Mouse (Mus musculus): ENCODE measurements around the gene Olfr1411.

Olfr1411 gene

DNA sequence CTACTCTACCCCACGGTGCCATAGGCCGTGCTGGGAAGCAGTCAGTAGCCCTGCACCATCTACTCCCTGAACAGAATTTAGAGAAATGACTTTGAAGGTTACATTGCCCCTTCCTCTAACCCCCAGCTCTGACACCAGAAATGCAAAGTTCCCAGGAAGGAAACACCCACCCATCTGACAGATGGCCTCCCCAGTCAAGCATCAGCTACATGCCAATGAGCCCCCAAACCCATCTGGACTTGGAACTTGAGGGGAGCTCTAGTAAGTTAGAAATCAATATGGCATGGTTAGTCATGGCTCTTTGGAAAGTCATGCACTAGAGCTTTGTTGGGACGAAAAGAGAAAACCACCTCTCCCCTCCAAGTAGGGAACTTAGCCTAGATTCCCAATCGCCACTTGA, 44.5 kb downstream of the Olfr1411 start:
- no peak for DNase-seq (ENCODE audit: low spot score)

DNA sequence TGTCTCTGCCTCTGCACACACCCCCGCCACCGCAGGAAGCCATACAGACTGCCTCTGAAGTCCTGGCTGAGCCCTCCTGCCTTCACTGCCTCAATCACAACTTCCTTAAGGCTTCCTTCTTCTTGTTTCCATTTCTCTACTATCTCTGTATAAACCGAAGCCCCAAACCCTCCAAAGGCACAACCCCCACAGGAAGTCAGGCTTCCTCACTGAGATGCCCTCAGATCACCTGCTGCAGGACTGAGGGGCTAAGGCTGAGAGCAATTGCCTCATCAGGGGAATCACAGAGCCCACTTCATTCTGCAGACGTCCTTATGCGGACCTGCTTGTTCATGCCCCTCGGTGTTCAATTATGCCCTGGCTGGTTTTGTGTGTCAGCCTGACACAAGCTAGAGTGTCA, 46.2 kb downstream of the Olfr1411 start:
- no peak for DNase-seq (ENCODE audit: low spot score)

DNA sequence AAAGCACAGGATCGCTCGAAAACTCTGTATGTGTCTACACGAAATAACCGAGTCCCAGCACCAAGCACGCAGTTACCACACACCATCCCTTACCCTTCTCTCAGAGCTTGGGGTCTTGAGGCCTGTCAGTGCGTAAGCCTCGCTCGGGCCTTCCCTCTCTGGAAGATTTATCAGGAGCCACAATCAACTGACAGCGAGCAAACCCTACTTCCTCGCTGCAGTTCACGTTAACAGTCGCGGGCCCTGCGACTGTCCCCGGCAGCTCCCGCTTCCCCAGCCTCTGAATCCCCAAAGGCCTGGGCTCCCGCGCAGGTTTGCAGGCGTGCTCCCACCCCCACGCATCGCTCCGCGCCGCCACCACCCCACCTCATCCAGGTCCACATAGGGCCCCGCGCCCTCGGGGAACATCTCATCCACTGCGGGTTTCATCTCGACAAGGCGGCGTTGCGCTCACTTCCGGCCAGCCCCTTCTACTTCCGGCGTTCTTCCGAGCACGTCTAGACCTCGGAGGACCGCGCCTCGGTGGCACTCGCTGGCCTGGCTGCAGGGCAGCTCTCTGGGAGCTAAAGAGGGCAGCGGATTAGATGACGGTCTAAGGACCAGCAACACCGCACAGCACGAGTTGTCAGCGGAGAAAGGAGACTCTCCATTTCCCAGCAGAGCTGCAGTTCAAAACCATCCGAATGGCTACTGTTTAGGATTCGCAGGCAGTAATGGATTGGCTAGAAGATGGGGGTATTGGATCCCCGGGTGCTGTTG, 47.5 kb downstream of the Olfr1411 start, which contains the start of gene Cops9:
Cops9 (minus strand) TSS at position 472 of the 759 bp plus-strand sequence.
- DNase-seq (ENCODE audit: low spot score) = peak; percentile 85

DNA sequence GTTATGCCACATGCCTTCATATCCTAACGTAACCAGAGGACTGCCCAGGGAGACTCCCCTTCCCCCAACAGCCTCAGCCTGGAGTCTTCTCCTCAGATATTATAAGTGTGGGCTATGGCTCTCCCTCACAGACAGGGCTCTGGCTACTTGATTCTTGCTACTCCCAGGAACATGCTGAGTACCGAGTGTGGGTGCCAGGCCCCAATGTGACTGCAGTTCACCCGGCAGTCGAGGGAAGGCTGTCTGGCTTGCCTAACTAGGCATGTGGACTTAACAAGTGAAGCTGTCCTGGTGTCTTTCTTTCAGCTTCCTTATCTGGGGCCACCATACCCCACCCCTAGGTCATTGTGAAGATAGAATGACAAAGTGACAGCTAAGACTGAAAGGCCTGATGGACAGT, 49.5 kb downstream of the Olfr1411 start:
- no peak for DNase-seq (ENCODE audit: low spot score)

DNA sequence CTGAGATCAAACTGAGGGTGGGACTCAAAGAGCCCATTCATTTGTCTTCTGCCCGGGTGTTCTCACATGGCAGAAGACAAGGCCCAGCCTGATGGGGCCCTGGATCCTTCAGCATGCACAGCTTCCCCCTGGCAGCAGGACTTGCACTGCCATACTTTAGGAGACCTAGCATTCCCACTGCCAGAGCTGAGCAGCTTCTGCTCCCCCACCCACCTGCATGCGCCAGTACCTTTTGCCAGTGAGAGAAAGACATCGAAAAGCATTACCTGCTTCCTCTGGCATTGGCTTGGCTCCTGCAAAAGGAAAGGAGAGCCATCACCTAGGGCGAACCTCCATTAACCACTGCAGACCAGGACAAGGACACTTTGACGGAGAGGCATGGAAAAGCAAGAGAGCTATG, 50.7 kb downstream of the Olfr1411 start:
- no peak for DNase-seq (ENCODE audit: low spot score)

DNA sequence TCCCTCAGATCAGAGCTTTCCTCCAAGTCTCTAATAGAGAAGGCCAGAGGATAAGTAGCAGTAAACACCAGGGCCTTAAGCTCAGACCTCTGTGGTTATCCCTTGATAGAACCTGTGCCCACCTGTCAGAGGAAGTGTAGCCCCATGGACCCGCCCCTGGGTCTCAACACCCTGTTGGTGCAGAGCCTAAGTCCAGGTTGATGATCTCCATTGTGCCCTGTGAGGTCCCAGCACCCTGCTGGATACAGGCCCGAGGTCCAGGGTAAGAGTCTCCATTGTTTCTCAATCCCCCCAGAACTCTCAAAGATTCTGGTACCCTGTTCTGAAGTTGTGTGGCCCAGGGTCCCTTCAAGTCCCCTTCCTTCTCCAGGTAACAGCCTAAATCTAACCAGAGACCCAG, 51.9 kb downstream of the Olfr1411 start:
- no peak for DNase-seq (ENCODE audit: low spot score)

DNA sequence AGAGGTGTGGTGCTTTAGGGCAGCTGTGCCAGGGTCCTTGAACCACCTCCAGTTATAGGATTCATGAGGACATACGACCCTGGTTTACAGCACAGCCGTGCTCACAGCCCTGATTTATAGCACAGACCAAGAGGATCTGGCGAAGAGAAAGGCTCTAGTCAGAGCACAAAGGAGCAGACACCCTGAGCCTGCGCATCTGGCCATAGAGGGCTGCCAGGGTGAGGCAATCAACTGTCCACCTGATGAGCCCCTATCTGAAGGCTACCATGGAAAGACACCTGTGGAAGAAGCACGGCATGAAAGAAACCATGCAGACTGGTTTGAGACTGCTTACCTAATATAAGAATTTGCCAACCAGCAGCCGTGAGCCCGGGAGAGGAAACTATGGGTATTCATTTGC, 52.4 kb downstream of the Olfr1411 start:
- no peak for DNase-seq (ENCODE audit: low spot score)

DNA sequence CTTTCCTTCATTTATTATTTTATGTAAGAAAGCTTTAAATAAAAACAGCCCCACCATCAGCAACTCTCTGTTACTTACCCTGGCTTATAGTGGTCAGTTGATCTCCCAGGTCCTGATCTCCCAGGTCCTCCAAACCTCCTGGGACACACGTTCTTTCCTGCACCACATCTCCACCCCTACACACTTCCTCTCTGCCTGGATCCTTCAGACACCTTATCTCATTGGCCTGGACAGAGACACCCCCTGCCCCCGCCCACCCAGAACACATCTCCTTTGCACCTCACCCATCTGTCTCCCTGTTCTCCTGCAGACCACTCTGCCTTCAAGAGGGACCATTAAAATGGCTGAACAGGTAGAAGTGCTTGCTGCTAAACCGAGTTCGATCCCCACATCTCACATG, 52.8 kb downstream of the Olfr1411 start:
- DNase-seq (ENCODE audit: low spot score) = no peak
